Mouse (Mus musculus): ENCODE measurements around the gene Tst.

The Tst gene

GRCm38 (mm10) chr15:78429871-78430622, 24.3 kb upstream of the Tst start:
- no peak for DNase-seq (ENCODE audit: low read depth, low spot score)

- DNase-seq (ENCODE audit: low read depth, low spot score), result no peak
Observed at GRCm38 (mm10) chr15:78429139-78429459, 23.4 kb upstream of the Tst start.

DNA sequence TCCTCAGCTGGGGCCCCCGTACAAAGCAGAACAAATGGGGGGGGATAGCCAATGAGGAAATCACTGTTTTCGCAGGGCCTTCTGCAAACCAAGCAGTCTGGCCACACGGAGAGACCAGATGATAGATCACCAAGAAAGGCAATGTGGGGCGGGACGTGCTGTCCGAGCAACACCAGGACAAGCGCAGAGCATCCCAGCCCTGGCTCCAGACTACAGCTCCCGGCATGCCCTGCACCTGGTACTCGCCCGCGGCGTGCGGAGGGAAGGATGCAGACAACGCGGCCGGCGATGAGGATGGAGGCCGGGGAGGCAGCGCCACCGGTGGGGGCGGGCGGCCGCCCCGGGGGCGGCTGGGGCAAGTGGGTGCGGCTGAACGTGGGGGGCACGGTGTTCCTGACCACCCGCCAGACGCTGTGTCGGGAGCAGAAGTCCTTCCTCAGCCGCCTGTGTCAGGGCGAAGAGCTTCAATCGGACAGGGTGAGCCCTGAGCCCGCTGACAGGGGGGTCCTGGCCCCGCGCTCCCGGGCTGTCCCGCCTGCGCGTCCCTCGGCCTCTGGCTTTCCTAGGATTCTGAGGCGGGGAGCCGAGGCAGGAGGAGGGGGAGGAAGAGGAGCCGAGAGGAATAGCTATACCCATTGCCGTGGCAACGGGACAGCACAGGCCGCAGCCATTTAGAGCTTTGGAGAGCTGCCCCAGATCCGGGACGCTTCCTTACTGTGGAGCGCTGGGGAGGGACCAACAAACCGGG, 22.9 kb upstream of the Tst start, which contains the start of gene Kctd17:
Gene Kctd17 (plus strand): TSS at position 174 of the 748 bp plus-strand sequence.
- peak; percentile 60 for DNase-seq (ENCODE audit: low read depth, low spot score)

GRCm38 (mm10) chr15:78425230-78425629, 19.5 kb upstream of the Tst start:
- no peak for DNase-seq (ENCODE audit: low read depth, low spot score)

DNA sequence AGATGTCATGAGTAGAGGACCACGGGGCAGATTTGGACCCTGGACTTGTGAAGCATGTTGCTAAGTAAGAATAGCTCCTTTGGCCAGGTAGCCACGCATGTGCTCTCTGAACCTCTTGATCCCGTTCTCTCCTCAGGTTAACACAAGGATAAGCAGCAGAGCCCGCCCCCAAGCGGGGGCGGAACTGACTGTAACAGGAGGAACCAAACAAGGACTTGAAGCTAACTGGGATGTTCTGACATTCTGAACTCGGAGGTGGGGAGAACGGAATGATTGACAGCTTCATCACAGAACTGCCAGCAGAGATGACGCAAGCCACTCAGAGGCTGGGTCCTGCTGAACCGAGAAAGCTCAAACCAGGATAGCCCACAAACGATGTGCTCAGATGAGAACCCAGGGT, 18.8 kb upstream of the Tst start:
- DNase-seq (ENCODE audit: low read depth, low spot score), result no peak

DNA sequence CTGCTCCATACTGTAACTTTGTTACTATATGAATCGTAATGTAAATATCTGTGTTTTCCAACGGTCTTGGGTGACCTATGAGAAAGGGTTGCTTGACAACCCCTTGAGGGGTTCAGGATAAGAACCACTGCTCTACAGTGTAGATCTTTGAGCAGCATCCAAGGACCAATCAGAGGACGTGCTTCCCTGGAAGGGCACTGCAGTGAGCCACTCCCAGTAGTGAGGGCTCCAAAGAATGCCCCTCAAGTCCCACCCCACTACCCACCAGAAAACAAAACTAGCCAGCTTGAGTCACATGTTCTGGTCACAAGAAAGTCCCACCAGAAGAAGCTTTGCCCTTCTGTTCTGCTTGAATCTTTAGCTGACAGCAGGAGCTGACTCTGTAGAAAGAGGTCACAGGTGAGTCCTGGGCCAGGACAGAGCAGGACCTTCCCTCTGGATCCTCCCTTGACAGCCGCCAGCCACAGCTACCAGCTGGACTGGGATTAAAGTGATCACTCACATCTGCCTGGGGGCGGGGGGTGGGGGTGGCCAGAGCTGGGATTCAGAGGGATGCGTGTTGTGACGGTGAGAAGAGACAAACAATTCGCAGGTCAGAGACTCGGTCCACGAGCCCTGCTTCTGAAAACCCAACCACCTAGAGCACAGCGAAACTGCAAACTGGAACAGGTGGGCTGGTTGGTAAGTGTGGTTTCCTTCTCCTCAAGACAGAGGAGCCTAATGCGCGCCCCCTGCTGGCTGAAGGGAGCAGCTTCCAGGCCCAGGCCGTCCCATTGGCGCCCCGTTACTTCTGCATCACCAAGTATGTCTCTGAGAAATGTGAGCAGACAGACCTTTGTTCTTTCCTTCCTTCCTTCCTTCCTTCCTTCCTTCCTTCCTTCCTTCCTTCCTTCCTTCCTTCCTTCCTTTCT, 16.6 kb upstream of the Tst start:
- peak; percentile 72 for DNase-seq (ENCODE audit: low read depth, low spot score)

DNA sequence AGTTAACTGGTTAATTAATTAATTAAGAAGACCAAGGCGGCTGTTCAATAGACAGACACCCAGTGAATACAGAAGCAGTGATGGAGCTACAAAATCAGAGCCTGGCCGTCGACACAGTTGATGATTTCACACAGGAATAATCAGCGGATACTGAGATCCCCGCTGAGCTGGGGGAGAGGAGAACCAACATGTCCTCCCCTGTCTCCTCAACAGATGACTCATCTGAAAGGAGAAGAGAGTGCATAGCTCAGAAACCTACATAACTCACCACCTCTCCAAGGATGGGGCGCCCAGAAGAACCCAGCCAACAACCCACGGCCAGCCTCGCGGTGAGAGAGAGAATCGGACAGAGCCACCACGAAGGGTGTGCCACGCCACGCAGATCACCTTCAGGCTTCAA, 14.7 kb upstream of the Tst start:
- no peak for DNase-seq (ENCODE audit: low read depth, low spot score)

DNA sequence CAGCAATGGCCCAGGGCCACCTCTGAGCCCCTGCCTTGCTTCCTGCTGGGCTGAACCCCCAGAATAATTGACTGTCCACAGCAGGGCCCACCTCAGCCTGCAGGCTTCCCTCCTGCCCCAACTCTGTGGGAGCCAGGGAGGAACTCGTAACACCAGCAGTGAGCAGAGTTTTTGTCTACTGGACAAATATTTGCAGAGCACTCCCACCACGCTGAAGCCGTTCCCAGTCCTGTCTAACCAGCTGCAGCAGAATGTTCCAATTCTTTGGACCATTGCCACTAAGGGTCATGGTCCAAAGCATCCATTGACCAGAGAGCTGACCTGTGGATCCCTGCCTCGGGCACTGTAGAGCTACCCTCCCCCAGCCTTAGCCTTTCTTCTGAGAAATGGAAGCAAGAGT, 11.2 kb upstream of the Tst start:
- DNase-seq (ENCODE audit: low read depth, low spot score), result peak; percentile 66

DNA sequence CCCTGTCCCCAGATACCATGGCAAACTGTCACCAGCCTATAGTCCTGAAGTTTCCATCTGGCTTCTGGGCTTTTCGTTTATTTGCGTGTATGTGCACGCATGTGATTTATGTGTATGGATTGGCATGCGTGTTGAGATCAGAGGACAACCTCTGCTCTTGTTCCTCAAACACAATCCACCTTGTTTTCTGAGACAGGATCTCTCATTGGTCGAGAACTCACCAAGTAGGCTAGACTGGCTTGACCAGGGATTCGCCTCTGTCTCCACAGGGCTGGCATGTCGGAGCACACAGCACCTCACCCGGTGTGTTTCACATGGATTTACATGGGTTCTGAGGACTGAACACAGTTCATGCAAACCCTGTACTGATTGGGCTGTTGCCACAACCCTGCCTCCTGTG, 8.4 kb upstream of the Tst start:
- no peak for DNase-seq (ENCODE audit: low read depth, low spot score)

- no peak for DNase-seq (ENCODE audit: low read depth, low spot score)
Observed at GRCm38 (mm10) chr15:78413719-78414117, 8.0 kb upstream of the Tst start.

GRCm38 (mm10) chr15:78413083-78413718, 7.5 kb upstream of the Tst start:
- no peak for DNase-seq (ENCODE audit: low read depth, low spot score)

- no peak for DNase-seq (ENCODE audit: low read depth, low spot score)
Observed at GRCm38 (mm10) chr15:78409570-78410052, 3.9 kb upstream of the Tst start.

DNA sequence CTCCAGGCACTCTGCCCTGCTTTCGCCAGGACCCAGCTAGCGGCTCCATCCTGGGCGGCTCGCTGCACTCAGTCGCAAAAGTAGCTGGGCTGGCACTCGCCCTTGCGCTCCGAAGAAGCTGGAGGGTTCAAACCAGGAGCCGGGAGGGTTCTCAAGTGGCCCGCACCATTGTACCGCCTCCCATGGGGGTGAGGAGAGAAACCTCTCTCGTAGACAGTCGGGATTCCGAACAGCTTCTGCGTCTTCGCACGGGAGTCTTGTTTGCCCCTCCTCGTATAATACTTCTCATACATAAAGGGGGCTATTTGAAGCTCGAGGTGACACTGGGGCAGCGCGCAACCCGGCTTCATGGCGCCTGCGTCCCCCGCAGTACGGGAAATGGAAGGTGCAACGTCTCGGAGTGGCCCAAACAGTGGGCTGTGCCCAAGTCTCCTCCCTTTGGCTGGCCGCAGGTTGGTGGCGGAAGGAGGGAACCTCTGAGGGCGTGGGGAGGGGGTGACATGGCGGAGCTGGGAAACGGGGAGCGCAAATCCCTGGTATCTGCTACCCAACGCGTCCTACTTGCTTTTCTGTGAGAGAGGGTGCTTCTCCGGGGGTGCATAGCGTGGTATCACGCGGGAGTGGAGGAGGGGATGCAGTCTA, 707 bp upstream of the Tst start, which contains the start of gene Mpst:
Gene Mpst (plus strand): TSS at position 124 of the 642 bp plus-strand sequence.
- DNase-seq (ENCODE audit: low read depth, low spot score), result peak; percentile 89

DNA sequence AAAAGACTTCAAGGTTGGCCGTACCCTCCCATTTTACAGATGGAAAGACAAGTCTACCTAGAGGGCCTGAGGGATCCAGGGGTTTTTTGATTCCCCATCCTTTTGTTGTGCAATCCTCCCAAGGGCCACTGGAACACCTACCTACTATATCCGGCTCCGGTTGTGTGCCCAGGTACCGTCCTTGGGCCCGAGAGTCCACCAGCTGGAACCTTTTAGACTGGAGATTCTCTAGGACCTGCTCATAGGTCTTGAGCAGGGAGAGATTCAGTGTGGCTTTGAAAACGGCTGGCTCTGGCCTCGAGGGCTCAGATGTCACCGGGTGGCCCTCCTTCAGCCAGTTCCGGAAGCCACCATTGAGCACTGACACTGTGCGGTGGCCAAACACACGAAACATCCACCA, 609 bp downstream of the Tst start:
- no peak for DNase-seq (ENCODE audit: low read depth, low spot score)

DNA sequence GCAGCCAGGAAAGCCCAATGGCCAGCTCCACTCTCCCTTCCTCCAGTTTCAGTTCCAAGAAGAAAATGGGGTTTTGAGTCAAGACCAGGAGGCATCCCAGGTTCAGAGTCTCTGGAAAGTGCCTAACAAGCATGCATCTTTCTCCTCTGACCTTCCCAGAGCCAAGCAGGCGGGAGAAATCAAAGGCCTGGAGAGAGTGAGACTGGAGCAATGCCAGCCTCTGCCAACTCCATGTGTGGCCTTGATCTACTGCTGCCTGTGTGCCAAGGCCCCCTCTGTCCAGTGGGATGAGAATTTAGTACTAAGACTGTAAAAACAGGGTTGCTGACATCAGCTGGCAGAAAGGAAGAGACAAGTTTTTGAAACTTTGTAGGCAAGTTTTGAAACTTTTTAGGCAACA, 1.8 kb downstream of the Tst start:
- peak; percentile 52 for DNase-seq (ENCODE audit: low read depth, low spot score)

GRCm38 (mm10) chr15:78403301-78403741, 2.4 kb downstream of the Tst start:
- DNase-seq (ENCODE audit: low read depth, low spot score), result no peak

- no peak for DNase-seq (ENCODE audit: low read depth, low spot score)
Observed at GRCm38 (mm10) chr15:78402423-78402822, 3.3 kb downstream of the Tst start.

DNA sequence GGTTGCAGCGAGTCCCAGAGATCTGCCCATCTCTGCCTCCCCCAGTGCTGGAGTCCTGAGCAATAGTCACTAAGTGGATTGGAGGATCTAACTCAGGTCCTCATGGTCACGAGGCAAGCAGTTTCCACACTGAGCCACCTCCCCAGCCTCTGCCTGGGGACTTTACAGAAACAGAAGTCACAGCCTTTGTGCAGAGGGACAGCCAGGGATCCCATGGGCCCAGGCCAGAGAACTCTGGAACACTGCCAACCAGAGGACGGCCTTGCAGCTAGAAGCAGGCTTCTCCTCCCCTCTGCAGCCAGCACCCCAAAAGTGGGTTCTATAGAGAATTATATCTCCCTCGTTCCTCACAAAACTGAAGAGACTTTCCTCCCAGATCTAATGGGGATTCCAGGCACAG, 3.8 kb downstream of the Tst start:
- DNase-seq (ENCODE audit: low read depth, low spot score), result peak; percentile 84

DNA sequence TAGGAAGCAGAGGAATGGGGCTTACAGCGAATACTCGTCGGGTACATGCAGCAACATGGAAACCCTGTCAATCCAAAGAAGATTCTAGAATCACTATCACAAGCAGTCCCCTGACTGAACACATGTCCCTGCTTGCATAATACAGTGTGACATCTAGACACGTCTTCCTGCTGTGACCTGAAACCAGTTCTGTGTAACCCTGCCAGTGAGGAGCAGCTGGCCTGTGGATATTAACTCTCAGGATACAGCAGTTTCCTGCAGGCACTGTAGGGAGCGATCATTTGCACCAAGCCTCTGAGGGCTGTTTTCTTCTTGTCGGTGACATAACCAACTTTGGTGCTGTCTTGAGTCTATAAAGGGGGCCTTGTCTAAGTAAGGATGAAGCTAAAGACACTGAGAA, 4.4 kb downstream of the Tst start:
- DNase-seq (ENCODE audit: low read depth, low spot score), result peak; percentile 89

- no peak for DNase-seq (ENCODE audit: low read depth, low spot score)
Observed at GRCm38 (mm10) chr15:78395478-78395962, 10.2 kb downstream of the Tst start, which contains the start of gene Tex33. Tex33 (minus strand) TSS chr15:78395912.

GRCm38 (mm10) chr15:78390855-78391254, 14.9 kb downstream of the Tst start:
- DNase-seq (ENCODE audit: low read depth, low spot score), result no peak
